21 mouse cellular contexts compared by ENCODE assay signal in the genomic region with DNA sequence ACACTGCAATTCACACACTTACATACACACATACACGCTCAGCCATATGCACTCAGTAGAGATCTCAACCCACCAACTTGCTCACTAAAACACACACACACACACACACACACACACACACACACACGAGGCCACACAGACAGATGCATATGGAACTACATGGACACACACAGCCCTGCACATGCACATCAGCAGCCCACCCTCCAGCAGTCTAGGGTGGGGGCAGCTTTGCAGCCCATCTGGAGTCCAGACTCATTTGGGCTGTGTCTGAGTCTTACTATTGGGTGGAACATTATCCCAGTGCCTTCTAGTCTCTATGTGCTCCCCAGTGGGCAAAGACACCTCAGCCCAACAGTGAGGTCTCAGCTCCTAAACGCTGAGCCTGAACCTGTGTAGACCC. TPM values are rescaled to one million over a fixed set of nuclear protein-coding genes. Genes with fewer than 3 reads are reported as not detected.
A peak's percentile ranks its signal among the peaks of the same experiment; 100 is the strongest.
DNase-seq lines count a peak whose midpoint lies in the region; ATAC-seq and TF ChIP-seq lines count a peak whose summit lies in the region.
"Had no signal": no experiment of that assay in that cellular context is flagged by ENCODE, and none has a peak within 500 bp of the region (broad histone marks: within the 10 kb centered on the region; RNA-seq: fewer than 3 reads in every experiment).

No protein-coding gene starts in this region.

- H3K4me3 ChIP-seq in hindbrain, embryonic 12.5 days = no peak overlapping the region
- no peak overlapping the region for H3K4me3 ChIP-seq in hindbrain, postnatal 0 days (ENCODE audit: low read length)
- H3K4me3 ChIP-seq in neural tube, embryonic 13.5 days = no peak overlapping the region
- no peak overlapping the region for H3K4me3 ChIP-seq in neural tube, embryonic 15.5 days (replicated peaks)
- H3K4me3 ChIP-seq in forebrain, embryonic 16.5 days (replicated peaks; ENCODE audit: low read length) = no peak overlapping the region
- H3K4me3 ChIP-seq: gastrocnemius, adult 2 months; hindbrain, embryonic 13.5 days; limb, embryonic 15.5 days had no signal

- no peak overlapping the region for H3K9ac ChIP-seq in hindbrain, embryonic 12.5 days
- no peak overlapping the region for H3K9ac ChIP-seq in hindbrain, postnatal 0 days (replicated peaks; ENCODE audit: low read length)
- no peak overlapping the region for H3K9ac ChIP-seq in neural tube, embryonic 13.5 days
- H3K9ac ChIP-seq in neural tube, embryonic 15.5 days (replicated peaks) = no peak overlapping the region
- H3K9ac ChIP-seq in forebrain, embryonic 16.5 days (replicated peaks; ENCODE audit: low read depth, low read length) = no peak overlapping the region
- H3K9ac ChIP-seq: limb, embryonic 15.5 days; liver, embryonic 14.5 days; lung, embryonic 14.5 days had no signal

- no peak for ATAC-seq in hindbrain, embryonic 12.5 days (ENCODE audit: low FRiP score)
- ATAC-seq in hindbrain, postnatal 0 days = no peak
- no peak for ATAC-seq in neural tube, embryonic 13.5 days (ENCODE audit: low read depth)
- no peak for ATAC-seq in neural tube, embryonic 15.5 days (ENCODE audit: low FRiP score)
- no peak for ATAC-seq in forebrain, embryonic 16.5 days
- ATAC-seq: CD4-positive, CD25-positive, alpha-beta regulatory T cell, adult 4 months; inflammation-experienced regulatory T-cells, adult 6 months had no signal

- no peak for TF ChIP-seq CTCF in hindbrain, postnatal 0 days (IDR thresholded peaks at IDR 0.05; ENCODE audit: low read depth)

- H3K4me1 ChIP-seq in hindbrain, embryonic 12.5 days = peaks cover 59% of the 10 kb centered on the region
- peaks cover 27% of the 10 kb centered on the region for H3K4me1 ChIP-seq in hindbrain, postnatal 0 days (ENCODE audit: insufficient read depth, low read length)
- H3K4me1 ChIP-seq in neural tube, embryonic 13.5 days (replicated peaks) = peaks cover 75% of the 10 kb centered on the region
- peaks cover 62% of the 10 kb centered on the region for H3K4me1 ChIP-seq in neural tube, embryonic 15.5 days
- peaks cover 80% of the 10 kb centered on the region for H3K4me1 ChIP-seq in forebrain, embryonic 16.5 days (replicated peaks; ENCODE audit: control insufficient read depth, insufficient read depth, low read length)

- H3K4me2 ChIP-seq in hindbrain, embryonic 12.5 days (replicated peaks) = no peak overlapping the region
- H3K4me2 ChIP-seq in hindbrain, postnatal 0 days (ENCODE audit: low read depth, low read length) = no peak overlapping the region
- no peak overlapping the region for H3K4me2 ChIP-seq in neural tube, embryonic 13.5 days
- H3K4me2 ChIP-seq in neural tube, embryonic 15.5 days = no peak overlapping the region
- no peak overlapping the region for H3K4me2 ChIP-seq in forebrain, embryonic 16.5 days (ENCODE audit: low read length)
- H3K4me2 ChIP-seq: hindbrain, embryonic 13.5 days; limb, embryonic 15.5 days; lung, embryonic 14.5 days had no signal

- no peak for DNase-seq in hindbrain, postnatal 0 days (ENCODE audit: low spot score)
- DNase-seq in layer of hippocampus, postnatal 10 days (ENCODE audit: low spot score in 2 of 2) = no peak
- DNase-seq in cerebellum, adult 9-10 months = no peak
- DNase-seq: adrenal gland, postnatal 36 days; cerebellum, adult 9-11 months; gastrocnemius, adult 2 months; kidney, adult 18-20 months; kidney, postnatal 4 days; lung, postnatal 36 days; right cerebral cortex, postnatal 14 days had no signal

- H3K9me3 ChIP-seq in hindbrain, embryonic 12.5 days (replicated peaks) = no peaks in the 10 kb centered on the region
- H3K9me3 ChIP-seq in hindbrain, postnatal 0 days (ENCODE audit: low read length) = no peaks in the 10 kb centered on the region
- H3K9me3 ChIP-seq in neural tube, embryonic 13.5 days = no peaks in the 10 kb centered on the region
- H3K9me3 ChIP-seq in neural tube, embryonic 15.5 days (replicated peaks) = no peaks in the 10 kb centered on the region
- H3K9me3 ChIP-seq in forebrain, embryonic 16.5 days (ENCODE audit: control insufficient read depth, low read length) = no peaks in the 10 kb centered on the region
- H3K9me3 ChIP-seq: hindbrain, embryonic 13.5 days; limb, embryonic 15.5 days had no signal

- peaks cover 71% of the 10 kb centered on the region for H3K27me3 ChIP-seq in hindbrain, embryonic 12.5 days
- peaks cover 12% of the 10 kb centered on the region; the same call in 1 of the 2 replicates for H3K27me3 ChIP-seq in hindbrain, postnatal 0 days (ENCODE audit: insufficient read depth, low read length)
- peaks cover 68% of the 10 kb centered on the region for H3K27me3 ChIP-seq in neural tube, embryonic 13.5 days
- H3K27me3 ChIP-seq in neural tube, embryonic 15.5 days (replicated peaks) = peaks cover 53% of the 10 kb centered on the region
- H3K27me3 ChIP-seq in forebrain, embryonic 16.5 days (replicated peaks; ENCODE audit: control insufficient read depth, insufficient read depth, low read length) = peaks cover 4% of the 10 kb centered on the region; the same call in 1 of the 2 replicates

- 53% methylated on average over 3 of the region's 3 CpGs for WGBS in hindbrain, embryonic 12.5 days
- 52% methylated on average over 3 of the region's 3 CpGs for WGBS in hindbrain, postnatal 0 days
- 60% methylated on average over 3 of the region's 3 CpGs for WGBS in neural tube, embryonic 13.5 days
- 51% methylated on average over 3 of the region's 3 CpGs for WGBS in neural tube, embryonic 15.5 days
- WGBS in forebrain, embryonic 16.5 days = 41% methylated on average over 3 of the region's 3 CpGs

- no peaks in the 10 kb centered on the region for H3K36me3 ChIP-seq in hindbrain, embryonic 12.5 days
- H3K36me3 ChIP-seq in hindbrain, postnatal 0 days (ENCODE audit: insufficient read depth, low read length) = no peaks in the 10 kb centered on the region
- H3K36me3 ChIP-seq in neural tube, embryonic 13.5 days = no peaks in the 10 kb centered on the region; the same call in 1 of the 2 replicates
- no peaks in the 10 kb centered on the region for H3K36me3 ChIP-seq in neural tube, embryonic 15.5 days
- no peaks in the 10 kb centered on the region for H3K36me3 ChIP-seq in forebrain, embryonic 16.5 days (ENCODE audit: control insufficient read depth, insufficient read depth)
- H3K36me3 ChIP-seq: hindbrain, embryonic 13.5 days; limb, embryonic 15.5 days had no signal

- H3K27ac ChIP-seq in hindbrain, embryonic 12.5 days = peak overlapping the region; percentile 46; the same call in 1 of the 2 replicates
- no peak overlapping the region for H3K27ac ChIP-seq in hindbrain, postnatal 0 days
- peak overlapping the region; percentile 74; the same call in 1 of the 2 replicates for H3K27ac ChIP-seq in neural tube, embryonic 13.5 days (replicated peaks)
- H3K27ac ChIP-seq in neural tube, embryonic 15.5 days (replicated peaks) = no peak overlapping the region
- H3K27ac ChIP-seq in forebrain, embryonic 16.5 days (ENCODE audit: low read length) = peak overlapping the region; percentile 90
- H3K27ac ChIP-seq: gastrocnemius, adult 2 months; limb, embryonic 15.5 days; liver, embryonic 14.5 days had no signal

RNA-seq across cellular contexts. Expression of gene Foxo6, which starts 23.0 kb away (rescaled TPM):
- 0.48 and 0.90 TPM in 2 replicates for polyA plus RNA-seq in hindbrain, embryonic 12.5 days (2016; fragmentation: Nextera tagmentation; extraction: Ambion mirVana)
- 23.8 and 25.1 TPM in 2 replicates for total RNA-seq in hindbrain, postnatal 0 days (2014; rRNA removed)
- polyA plus RNA-seq in hindbrain, postnatal 0 days (2015; fragmentation: Nextera tagmentation; extraction: Ambion mirVana) = 1.2 and 1.3 TPM in 2 replicates
- 0.62 and 1.0 TPM in 2 replicates for polyA plus RNA-seq in neural tube, embryonic 13.5 days (2015; fragmentation: Nextera tagmentation; extraction: Ambion mirVana)
- 0.63 and 1.0 TPM in 2 replicates for polyA plus RNA-seq in neural tube, embryonic 15.5 days (2015; fragmentation: Nextera tagmentation; extraction: Ambion mirVana)
- 3.6 and 3.7 TPM in 2 replicates for polyA plus RNA-seq in forebrain, embryonic 16.5 days (2015; fragmentation: Nextera tagmentation; extraction: Ambion mirVana)
- 10 to 100 TPM; 60.4 to 61.7 TPM for total RNA-seq in layer of hippocampus, postnatal 10 days (2021)
- polyA plus RNA-seq: CD4-positive, CD25-positive, alpha-beta regulatory T cell, adult 4 months; inflammation-experienced regulatory T-cells, adult 6 months; thymus, postnatal 0 days had no signal

Comparison
In these comparisons a context has a peak if more than half of its experiments do, and no peak if none do; other contexts are left out.
1. H3K27ac ChIP-seq: peak in hindbrain, embryonic 12.5 days (single experiment), neural tube, embryonic 13.5 days (single experiment) and forebrain, embryonic 16.5 days (single experiment); none in hindbrain, postnatal 0 days (single experiment) and neural tube, embryonic 15.5 days (single experiment).